Mouse (Mus musculus): ENCODE data around the gene H2-Q4. TPM values are rescaled to one million over a fixed set of nuclear protein-coding genes. Genes with fewer than 3 reads are reported as not detected.
"Not testable (repeated sequence)": the region's sequence is repeated elsewhere in the genome, so short reads cannot be mapped to it uniquely, and the experiment has no call there.

H2-Q4 gene
- polyA plus RNA-seq, 1 experiment from 2014 or later = 4.1 TPM

- Histone ChIP-seq H3K4me2 (ENCODE audit: low read depth, low read length) (peak within 1 kb of the TSS; percentile 67), H3K9ac (ENCODE audit: low read length) (peak within 1 kb of the TSS; percentile 42; the same call in 1 of the 2 replicates), H3K27me3 (ENCODE audit: control insufficient read depth, insufficient read depth, low read length) (peaks cover 25% of the 10 kb centered on the region), H3K4me3 (ENCODE audit: low read length) (peak within 1 kb of the TSS; percentile 46)
- not testable (repeated sequence) for H3K9me3 ChIP-seq (replicated peaks; ENCODE audit: control insufficient read depth, low read length); H3K4me1 ChIP-seq (ENCODE audit: control insufficient read depth, insufficient read depth, low read length); H3K27ac ChIP-seq (ENCODE audit: low read length); H3K36me3 ChIP-seq (ENCODE audit: control insufficient read depth, insufficient read depth)
- ATAC-seq (replicated peaks; ENCODE audit: extremely low read depth, insufficient read depth, low FRiP score) = peak; percentile 71
- 2% methylated on average over 46 of the region's 66 CpGs for WGBS
Measured at GRCm38 (mm10) chr17:35424624-35425416, 45.4 kb downstream of the H2-Q4 start, which contains the start of gene H2-Q6. Gene H2-Q6 (plus strand): TSS chr17:35424850.

GRCm38 (mm10) chr17:35425474-35425873 is 46.1 kb downstream of the H2-Q4 start:
- H3K9me3 ChIP-seq (replicated peaks; ENCODE audit: control insufficient read depth, low read length); ATAC-seq (replicated peaks; ENCODE audit: extremely low read depth, insufficient read depth, low FRiP score); H3K36me3 ChIP-seq (ENCODE audit: control insufficient read depth, insufficient read depth); H3K4me1 ChIP-seq (ENCODE audit: control insufficient read depth, insufficient read depth, low read length); H3K27ac ChIP-seq (ENCODE audit: low read length); H3K9ac ChIP-seq (ENCODE audit: low read length): not testable (repeated sequence)
- WGBS = 17% methylated on average over 28 of the region's 28 CpGs
- Histone ChIP-seq H3K27me3 (ENCODE audit: control insufficient read depth, insufficient read depth, low read length) (peaks cover 25% of the 10 kb centered on the region), H3K4me3 (ENCODE audit: low read length) (peak overlapping the region; percentile 46), H3K4me2 (ENCODE audit: low read depth, low read length) (peak overlapping the region; percentile 67)

- not testable (repeated sequence) for H3K9ac ChIP-seq (ENCODE audit: low read length); H3K4me3 ChIP-seq (ENCODE audit: low read length); H3K36me3 ChIP-seq (ENCODE audit: control insufficient read depth, insufficient read depth); ATAC-seq (replicated peaks; ENCODE audit: extremely low read depth, insufficient read depth, low FRiP score); H3K4me1 ChIP-seq (ENCODE audit: control insufficient read depth, insufficient read depth, low read length); H3K27ac ChIP-seq (ENCODE audit: low read length); H3K9me3 ChIP-seq (replicated peaks; ENCODE audit: control insufficient read depth, low read length); H3K4me2 ChIP-seq (ENCODE audit: low read depth, low read length)
- WGBS = 76% methylated on average over 6 of the region's 6 CpGs
- peaks cover 19% of the 10 kb centered on the region for H3K27me3 ChIP-seq (ENCODE audit: control insufficient read depth, insufficient read depth, low read length)
Measured at GRCm38 (mm10) chr17:35428883-35429282, 49.5 kb downstream of the H2-Q4 start.

GRCm38 (mm10) chr17:35430671-35431070 is 51.3 kb downstream of the H2-Q4 start:
- H3K27ac ChIP-seq (ENCODE audit: low read length); H3K4me3 ChIP-seq (ENCODE audit: low read length); H3K9ac ChIP-seq (ENCODE audit: low read length); H3K4me2 ChIP-seq (ENCODE audit: low read depth, low read length); H3K4me1 ChIP-seq (ENCODE audit: control insufficient read depth, insufficient read depth, low read length); H3K36me3 ChIP-seq (ENCODE audit: control insufficient read depth, insufficient read depth); ATAC-seq (replicated peaks; ENCODE audit: extremely low read depth, insufficient read depth, low FRiP score); H3K27me3 ChIP-seq (ENCODE audit: control insufficient read depth, insufficient read depth, low read length); H3K9me3 ChIP-seq (replicated peaks; ENCODE audit: control insufficient read depth, low read length): not testable (repeated sequence)
- WGBS = 75% methylated on average over 6 of the region's 6 CpGs

- not testable (repeated sequence) for H3K4me3 ChIP-seq (ENCODE audit: low read length); H3K4me1 ChIP-seq (ENCODE audit: control insufficient read depth, insufficient read depth, low read length); H3K4me2 ChIP-seq (ENCODE audit: low read depth, low read length); ATAC-seq (replicated peaks; ENCODE audit: extremely low read depth, insufficient read depth, low FRiP score); H3K36me3 ChIP-seq (ENCODE audit: control insufficient read depth, insufficient read depth); H3K27me3 ChIP-seq (ENCODE audit: control insufficient read depth, insufficient read depth, low read length); H3K9ac ChIP-seq (ENCODE audit: low read length); H3K9me3 ChIP-seq (replicated peaks; ENCODE audit: control insufficient read depth, low read length); H3K27ac ChIP-seq (ENCODE audit: low read length)
- 68% methylated on average over 3 of the region's 3 CpGs for WGBS
Measured at GRCm38 (mm10) chr17:35432167-35432566, 52.8 kb downstream of the H2-Q4 start.

GRCm38 (mm10) chr17:35434836-35435235 is 55.4 kb downstream of the H2-Q4 start:
- H3K4me3 ChIP-seq (ENCODE audit: low read length) = not testable (repeated sequence)
- 6% methylated on average over 8 of the region's 8 CpGs for WGBS

More at GRCm38 (mm10) chr17:35434836-35435235, 55.4 kb downstream of the H2-Q4 start:
- not testable (repeated sequence) for H3K4me2 ChIP-seq (ENCODE audit: low read depth, low read length); H3K9ac ChIP-seq (ENCODE audit: low read length); ATAC-seq (replicated peaks; ENCODE audit: extremely low read depth, insufficient read depth, low FRiP score); H3K27me3 ChIP-seq (ENCODE audit: control insufficient read depth, insufficient read depth, low read length); H3K9me3 ChIP-seq (replicated peaks; ENCODE audit: control insufficient read depth, low read length); H3K27ac ChIP-seq (ENCODE audit: low read length); H3K4me1 ChIP-seq (ENCODE audit: control insufficient read depth, insufficient read depth, low read length); H3K36me3 ChIP-seq (ENCODE audit: control insufficient read depth, insufficient read depth)

Other genes with a start within 250 kb of the H2-Q4 start
- 0.60 and 0.89 TPM in 2 replicates for gene Apom, start 247.6 kb upstream of the H2-Q4 start, polyA plus RNA-seq (2015; fragmentation: Nextera tagmentation; extraction: Ambion mirVana)
- gene Bag6, start 244.4 kb upstream of the H2-Q4 start, polyA plus RNA-seq (2015; fragmentation: Nextera tagmentation; extraction: Ambion mirVana) = 37.5 and 40.5 TPM in 2 replicates
- gene Prrc2a, start 214.7 kb upstream of the H2-Q4 start, polyA plus RNA-seq (2015; fragmentation: Nextera tagmentation; extraction: Ambion mirVana) = 103 and 113 TPM in 2 replicates
- 6.0 and 10.9 TPM in 2 replicates for gene Aif1, start 203.5 kb upstream of the H2-Q4 start, polyA plus RNA-seq (2015; fragmentation: Nextera tagmentation; extraction: Ambion mirVana)
- gene Lst1, start 191.2 kb upstream of the H2-Q4 start, polyA plus RNA-seq (2015; fragmentation: Nextera tagmentation; extraction: Ambion mirVana) = 7.9 and 8.2 TPM in 2 replicates
- 3.5 and 6.4 TPM in 2 replicates for gene Ltb, start 185.2 kb upstream of the H2-Q4 start, polyA plus RNA-seq (2015; fragmentation: Nextera tagmentation; extraction: Ambion mirVana)
- gene Tnf, start 177.6 kb upstream of the H2-Q4 start, polyA plus RNA-seq (2015; fragmentation: Nextera tagmentation; extraction: Ambion mirVana) = 0.20 and 0.33 TPM in 2 replicates
- 0.27 and 0.79 TPM in 2 replicates for gene Lta, start 174.3 kb upstream of the H2-Q4 start, polyA plus RNA-seq (2015; fragmentation: Nextera tagmentation; extraction: Ambion mirVana)
- gene Gm16181, start 158.8 kb upstream of the H2-Q4 start, polyA plus RNA-seq (2015; fragmentation: Nextera tagmentation; extraction: Ambion mirVana) = 0.41 and 1.2 TPM in 2 replicates
- 10.1 and 10.4 TPM in 2 replicates for gene Atp6v1g2, start 146.0 kb upstream of the H2-Q4 start, polyA plus RNA-seq (2015; fragmentation: Nextera tagmentation; extraction: Ambion mirVana)
- gene Nfkbil1, start 143.8 kb upstream of the H2-Q4 start, polyA plus RNA-seq (2015; fragmentation: Nextera tagmentation; extraction: Ambion mirVana) = 8.4 and 8.8 TPM in 2 replicates
- gene Ddx39b, start 137.9 kb upstream of the H2-Q4 start, polyA plus RNA-seq (2015; fragmentation: Nextera tagmentation; extraction: Ambion mirVana) = 256 and 260 TPM in 2 replicates
- gene H2-D1, start 116.9 kb upstream of the H2-Q4 start, polyA plus RNA-seq (2015; fragmentation: Nextera tagmentation; extraction: Ambion mirVana) = 90.5 and 110 TPM in 2 replicates
- gene H2-Q1, start 59.2 kb upstream of the H2-Q4 start, polyA plus RNA-seq (2015; fragmentation: Nextera tagmentation; extraction: Ambion mirVana) = not detected in 2 replicates
- gene H2-Q2, start 37.4 kb upstream of the H2-Q4 start, polyA plus RNA-seq (2015; fragmentation: Nextera tagmentation; extraction: Ambion mirVana) = 0.82 and 2.1 TPM in 2 replicates
- 1.1 and 2.8 TPM in 2 replicates for gene H2-Q6, start 45.2 kb downstream of the H2-Q4 start, polyA plus RNA-seq (2015; fragmentation: Nextera tagmentation; extraction: Ambion mirVana)
- gene H2-Q7, start 59.5 kb downstream of the H2-Q4 start, polyA plus RNA-seq (2015; fragmentation: Nextera tagmentation; extraction: Ambion mirVana) = 3.7 and 5.9 TPM in 2 replicates
- 0.55 and 0.58 TPM in 2 replicates for gene H2-Q10, start 90.5 kb downstream of the H2-Q4 start, polyA plus RNA-seq (2015; fragmentation: Nextera tagmentation; extraction: Ambion mirVana)
- not detected in 2 replicates for gene Pou5f1, start 126.4 kb downstream of the H2-Q4 start, polyA plus RNA-seq (2015; fragmentation: Nextera tagmentation; extraction: Ambion mirVana)
- 59.5 and 60.3 TPM in 2 replicates for gene Tcf19, start 137.2 kb downstream of the H2-Q4 start, polyA plus RNA-seq (2015; fragmentation: Nextera tagmentation; extraction: Ambion mirVana)
- gene Cchcr1, start 137.5 kb downstream of the H2-Q4 start, polyA plus RNA-seq (2015; fragmentation: Nextera tagmentation; extraction: Ambion mirVana) = 15.7 and 15.9 TPM in 2 replicates
- 1.6 and 1.9 TPM in 2 replicates for gene Psors1c2, start 153.6 kb downstream of the H2-Q4 start, polyA plus RNA-seq (2015; fragmentation: Nextera tagmentation; extraction: Ambion mirVana)
- gene Cdsn, start 172.5 kb downstream of the H2-Q4 start, polyA plus RNA-seq (2015; fragmentation: Nextera tagmentation; extraction: Ambion mirVana) = 0.46 and 0.49 TPM in 2 replicates
- gene 2300002M23Rik, start 187.8 kb downstream of the H2-Q4 start, polyA plus RNA-seq (2015; fragmentation: Nextera tagmentation; extraction: Ambion mirVana) = 0.11 and 0.14 TPM in 2 replicates
- gene Sfta2, start 221.9 kb downstream of the H2-Q4 start, polyA plus RNA-seq (2015; fragmentation: Nextera tagmentation; extraction: Ambion mirVana) = 1.1 and 14.0 TPM in 2 replicates
- not detected in 2 replicates for gene Gm9573, start 247.0 kb downstream of the H2-Q4 start, polyA plus RNA-seq (2015; fragmentation: Nextera tagmentation; extraction: Ambion mirVana)

Data from heart, embryonic 16.5 days (tissue).